Mouse (Mus musculus): ENCODE results near the gene Rock2. TPM values are rescaled to one million over a fixed set of nuclear protein-coding genes. Genes with fewer than 3 reads are reported as not detected.

Gene Rock2
- total RNA-seq (2021) = 10 to 100 TPM; 75.7 to 78.2 TPM
- long read RNA-seq, experiment 1, partial matches to known transcripts = 3 of 5 reads
- long read RNA-seq, experiment 1, other reads (novel, unspliced or antisense) = 2 of 5 reads
- long read RNA-seq, experiment 2, partial matches to known transcripts = 4 of 6 reads
- long read RNA-seq, experiment 2, other reads (novel, unspliced or antisense) = 2 of 6 reads

DNA sequence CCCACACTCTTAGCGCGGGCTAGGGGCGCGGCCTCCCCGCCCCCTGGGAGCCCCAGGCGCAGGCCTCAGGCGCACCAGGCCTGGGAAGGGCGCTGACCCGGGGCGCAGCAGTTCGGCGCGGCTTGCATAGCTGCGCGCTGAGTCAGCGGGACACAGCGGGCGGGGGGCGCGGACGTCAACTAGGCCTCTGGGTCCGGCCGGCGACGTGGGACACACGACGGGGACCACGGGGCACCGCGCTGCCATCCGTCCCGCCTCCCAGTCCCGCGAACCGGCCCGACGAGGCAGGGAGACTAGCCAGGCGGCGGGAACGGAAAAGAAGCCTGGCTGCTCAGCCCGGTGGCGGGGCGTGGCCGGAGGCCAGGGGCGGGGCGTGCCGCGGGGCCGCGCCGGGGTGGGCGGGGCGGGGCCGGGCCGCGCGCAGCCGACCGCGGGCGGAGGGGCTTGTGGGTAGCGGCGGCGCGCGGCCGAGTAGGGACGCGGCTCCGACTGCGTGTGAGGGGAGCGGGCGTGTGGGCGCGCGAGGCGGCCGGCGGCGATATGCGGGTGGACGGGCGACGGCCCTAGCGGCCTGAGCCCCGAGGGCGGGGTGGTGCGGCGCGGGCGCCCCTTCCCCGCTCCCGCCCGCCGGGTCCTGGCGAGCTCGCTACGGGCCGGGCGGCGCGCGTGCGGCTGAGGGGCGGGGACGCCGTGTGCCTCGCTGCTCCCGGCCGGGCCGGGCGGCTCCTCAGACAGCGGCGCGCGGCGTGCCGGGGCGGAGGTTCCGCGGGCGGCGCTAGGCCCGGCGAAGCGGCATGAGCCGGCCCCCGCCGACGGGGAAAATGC lies at the start of gene Rock2:
Gene Rock2, plus strand, starts transcription at position 500 of the 825 bp plus-strand sequence.
- peak; percentile 85 for DNase-seq
- intact Hi-C loops (cut with DNase I) = loop anchor here (5.0 kb wide), 1 partner anchor 42 kb away; no protein-coding TSS in a partner anchor

DNA sequence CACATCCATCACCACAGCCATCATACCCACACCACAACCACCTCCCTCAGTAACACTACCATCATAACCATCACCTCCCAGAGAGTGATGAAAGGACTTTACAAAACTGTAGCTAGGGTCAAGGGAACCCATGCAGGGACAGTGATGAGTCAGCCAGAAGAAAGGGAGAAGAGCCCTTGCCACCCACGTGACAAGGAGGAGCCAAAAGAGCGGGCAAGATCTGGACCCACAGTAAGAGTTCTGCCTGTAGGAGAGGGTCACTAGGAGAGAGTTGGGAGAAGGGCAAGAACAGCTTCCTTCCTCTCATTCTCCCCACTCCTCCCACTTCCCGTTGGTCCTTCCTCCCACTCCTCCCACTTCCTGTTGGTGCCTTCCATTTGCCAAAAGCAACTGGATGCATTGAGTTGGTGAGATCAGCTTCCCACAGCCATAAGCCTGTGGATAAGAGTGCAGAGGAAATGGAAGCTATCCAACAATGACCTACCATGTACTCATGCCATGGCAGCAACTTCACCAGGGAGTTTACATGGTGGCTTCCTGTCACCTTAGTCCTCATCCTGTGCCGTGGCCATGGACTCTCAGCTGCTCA lies 47.4 kb upstream of the Rock2 start:
- no peak for DNase-seq
- intact Hi-C loops (cut with DNase I) = no loop called here

DNA sequence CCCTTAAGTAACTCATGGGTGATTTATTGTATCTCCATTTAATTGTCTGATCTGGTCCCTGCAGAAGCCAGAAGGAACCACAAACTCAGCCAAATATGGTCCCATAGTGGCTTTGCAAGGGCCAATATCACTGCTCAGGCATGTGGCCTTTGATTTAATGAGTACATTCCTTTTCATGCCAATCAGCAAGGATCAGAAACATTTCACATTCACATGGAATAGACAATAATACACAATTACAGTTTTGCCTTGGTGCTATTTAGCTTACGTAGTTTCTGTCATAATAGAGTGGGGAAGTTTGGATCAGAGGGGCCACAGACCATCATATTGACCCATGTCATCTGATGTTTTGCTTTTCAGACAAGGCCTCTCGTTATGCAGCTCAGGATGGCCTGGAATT lies 46.2 kb upstream of the Rock2 start:
- intact Hi-C loops (cut with DNase I) = no loop called here
- DNase-seq = no peak

GRCm38 (mm10) chr12:16849821-16850220 lies 44.9 kb upstream of the Rock2 start:
- DNase-seq = no peak

GRCm38 (mm10) chr12:16850431-16851375 lies 44.0 kb upstream of the Rock2 start:
- intact Hi-C loops (cut with DNase I) = loop anchor here (5.0 kb wide), 1 partner anchor 42 kb away; the partner anchor contains the start of gene Rock2

More at GRCm38 (mm10) chr12:16849821-16850220, 44.9 kb upstream of the Rock2 start:
- intact Hi-C loops (cut with DNase I) = loop anchor here (5.0 kb wide), 1 partner anchor 42 kb away; the partner anchor contains the start of gene Rock2

DNA sequence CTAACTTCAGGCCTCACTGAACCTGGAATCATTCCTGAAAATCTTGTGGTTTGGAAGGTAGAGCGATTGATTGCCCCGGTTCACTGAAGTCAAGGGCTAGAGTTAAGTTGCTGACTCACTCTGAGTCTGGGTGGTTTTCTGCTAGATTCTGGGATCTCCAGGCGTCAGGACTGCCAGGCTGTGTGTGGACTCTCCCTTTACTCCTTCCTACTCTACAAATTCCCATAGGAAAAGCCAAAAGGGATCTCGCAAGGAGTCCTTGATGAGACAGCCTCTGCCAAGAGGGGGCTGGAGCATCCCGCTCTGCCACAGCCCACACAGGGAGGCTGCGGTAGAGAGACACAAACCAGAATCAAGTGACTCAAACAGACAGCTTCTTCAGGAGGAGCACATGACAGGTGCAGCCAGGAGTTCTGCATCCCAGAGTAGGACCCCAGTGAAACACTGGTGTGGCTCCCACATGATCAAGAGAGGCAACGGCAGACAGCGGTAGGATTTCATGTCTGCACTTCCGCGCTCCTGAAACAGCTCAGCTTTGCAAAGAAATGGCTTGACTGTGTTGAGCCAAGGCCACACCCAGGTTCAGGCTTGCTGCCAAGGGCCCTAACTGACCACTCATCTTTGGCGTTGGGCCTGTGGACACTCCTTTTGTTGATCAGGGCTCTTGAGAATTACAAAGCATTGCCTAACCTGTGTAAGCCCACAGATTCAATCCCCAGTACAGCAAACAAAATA lies 41.1 kb upstream of the Rock2 start:
- peak; percentile 77 to 78 for DNase-seq
- intact Hi-C loops (cut with DNase I) = loop anchor here (5.0 kb wide), 1 partner anchor 39 kb away; the partner anchor contains the start of gene Rock2

More at GRCm38 (mm10) chr12:16850431-16851375, 44.0 kb upstream of the Rock2 start:
- peak; percentile 76 to 85 for DNase-seq

GRCm38 (mm10) chr12:16855632-16856305 lies 38.9 kb upstream of the Rock2 start:
- intact Hi-C loops (cut with DNase I) = no loop called here
- DNase-seq = no peak

GRCm38 (mm10) chr12:16856306-16856679 lies 38.4 kb upstream of the Rock2 start:
- DNase-seq = no peak
- intact Hi-C loops (cut with DNase I) = no loop called here

DNA sequence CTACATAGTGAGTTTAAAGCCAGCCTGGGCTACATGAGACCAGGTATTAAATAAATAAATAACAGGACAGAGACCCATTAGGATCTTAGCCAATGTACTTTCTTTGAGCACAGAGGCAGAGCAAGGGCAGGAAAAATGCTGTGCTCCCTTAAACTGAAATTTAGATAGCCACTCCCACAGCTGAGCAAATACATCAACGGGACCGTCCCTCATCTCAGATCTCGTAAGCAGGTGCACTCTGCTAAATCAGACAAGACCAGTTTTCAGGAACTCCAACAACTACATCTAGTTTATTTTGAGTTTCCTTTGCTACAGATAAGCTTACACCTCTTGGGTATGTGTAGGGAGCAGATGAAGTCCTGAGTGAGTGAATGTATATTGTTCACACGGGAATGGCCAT lies 36.6 kb upstream of the Rock2 start:
- no peak for DNase-seq
- intact Hi-C loops (cut with DNase I) = no loop called here

- intact Hi-C loops (cut with DNase I) = no loop called here
- DNase-seq = no peak
These were observed 34.9 kb upstream of the Rock2 start for GRCm38 (mm10) chr12:16859781-16860180.

DNA sequence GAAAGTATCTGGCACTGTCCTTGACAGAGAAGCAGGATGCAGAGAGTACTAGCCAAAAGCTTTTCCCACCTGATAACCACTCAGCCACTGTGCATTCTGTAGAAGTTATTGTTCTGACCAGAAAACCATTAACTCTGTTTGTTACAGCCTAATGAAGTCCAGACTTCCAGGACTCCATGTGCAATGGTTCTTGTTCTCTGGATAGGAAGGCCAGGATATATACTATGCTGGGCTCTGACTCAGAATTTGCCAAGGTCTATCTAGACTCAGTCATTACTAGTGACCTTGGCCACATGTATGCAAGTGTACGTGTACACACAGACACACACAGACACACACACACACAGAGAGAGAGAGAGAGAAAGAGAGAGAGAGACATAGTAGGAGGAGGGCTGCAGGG lies 34.2 kb upstream of the Rock2 start:
- DNase-seq = no peak
- intact Hi-C loops (cut with DNase I) = no loop called here

DNA sequence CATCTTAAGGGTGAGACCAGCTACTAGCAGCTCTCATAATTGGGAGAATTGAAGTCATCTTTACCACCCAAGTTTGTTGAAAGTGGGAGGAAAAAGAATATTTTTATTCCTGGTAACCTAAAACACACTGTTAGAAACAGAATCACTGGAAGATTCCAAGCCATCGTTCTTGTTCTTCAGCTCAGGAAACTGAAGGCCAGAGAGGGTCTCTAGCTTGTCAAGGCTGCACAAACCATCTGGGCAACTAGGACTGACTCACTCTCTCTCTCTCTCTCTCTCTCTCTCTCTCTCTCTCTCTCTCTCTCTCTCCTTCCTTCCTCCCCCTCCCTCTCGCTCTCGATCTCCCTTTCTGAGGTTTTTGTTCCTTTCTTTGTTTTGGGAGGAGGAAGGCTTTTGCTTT lies 33.7 kb upstream of the Rock2 start:
- intact Hi-C loops (cut with DNase I) = no loop called here
- DNase-seq = no peak

DNA sequence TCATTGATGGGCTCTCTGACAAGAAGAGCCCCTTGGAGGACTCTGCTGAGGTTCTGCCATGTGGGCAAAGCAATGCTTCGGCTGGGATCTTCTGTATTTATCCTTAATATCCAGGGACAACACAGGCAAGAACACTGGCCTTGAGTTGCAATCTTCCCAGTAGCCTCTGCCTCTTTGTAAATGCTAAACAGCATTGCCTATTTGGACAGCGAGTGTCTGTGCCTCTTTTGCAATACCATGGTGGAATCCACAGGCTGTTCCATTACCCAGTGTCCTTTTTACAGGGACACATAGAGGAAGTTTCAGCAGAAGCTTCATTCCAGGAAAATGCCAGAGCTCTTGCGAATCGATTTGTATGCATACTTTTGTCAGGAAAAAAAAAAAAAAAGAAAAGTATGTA lies 30.2 kb upstream of the Rock2 start:
- DNase-seq = no peak
- intact Hi-C loops (cut with DNase I) = no loop called here

GRCm38 (mm10) chr12:16865871-16866270 lies 28.8 kb upstream of the Rock2 start:
- intact Hi-C loops (cut with DNase I) = no loop called here
- no peak for DNase-seq

DNA sequence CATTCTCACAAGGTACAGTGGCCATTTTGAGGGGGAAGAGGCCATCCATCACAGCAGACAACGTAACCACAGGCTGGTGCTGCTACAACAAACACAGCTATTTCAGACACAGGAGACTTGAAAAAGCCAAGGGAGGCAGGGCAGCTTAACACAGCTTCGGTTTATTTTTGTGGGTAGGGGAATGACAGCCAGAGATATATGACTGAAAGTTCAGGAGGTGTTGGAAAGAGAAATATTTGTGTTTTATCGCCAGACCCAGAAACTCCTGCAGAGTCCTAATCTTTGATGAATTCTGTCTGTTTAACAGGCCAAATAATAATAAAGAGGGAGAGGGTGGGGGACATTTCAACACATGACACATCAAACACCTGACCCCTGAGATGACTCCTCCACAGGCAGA lies 28.2 kb upstream of the Rock2 start:
- intact Hi-C loops (cut with DNase I) = no loop called here
- DNase-seq = no peak

DNA sequence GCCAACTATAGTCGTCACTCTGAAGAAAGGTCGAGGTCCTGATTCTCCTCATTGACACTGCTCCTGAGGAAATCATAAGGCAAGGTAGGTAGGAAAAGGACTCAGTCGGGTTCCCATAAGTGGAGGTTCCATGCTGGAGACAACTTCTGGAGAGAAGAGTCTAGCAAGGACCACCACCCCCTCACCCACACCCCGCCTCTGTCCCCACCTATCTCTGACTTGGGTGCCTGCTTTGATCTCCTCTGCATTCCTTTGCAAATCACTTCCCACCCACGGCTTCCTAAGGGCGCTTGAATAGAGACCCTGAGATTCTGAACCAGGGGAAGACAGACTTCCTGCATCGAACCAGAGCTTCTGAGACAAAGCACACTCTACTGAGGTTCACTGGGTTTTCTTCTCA lies 27.4 kb upstream of the Rock2 start:
- no peak for DNase-seq
- intact Hi-C loops (cut with DNase I) = no loop called here

GRCm38 (mm10) chr12:16868618-16869017 lies 26.1 kb upstream of the Rock2 start:
- intact Hi-C loops (cut with DNase I) = no loop called here
- DNase-seq = no peak

- intact Hi-C loops (cut with DNase I) = no loop called here
- DNase-seq = no peak
These were observed 25.5 kb upstream of the Rock2 start for GRCm38 (mm10) chr12:16869091-16869778.

Measured in gastrocnemius, postnatal 36 days (tissue).